Mouse (Mus musculus) hindbrain, embryonic 15.5 days (tissue): ENCODE data around the gene Lrrc8e. TPM values are rescaled to one million over a fixed set of nuclear protein-coding genes. Genes with fewer than 3 reads are reported as not detected.

ENCODE experiments used
- ATAC-seq: fragments of 200-750 bp; cut with Nextera tagmentation; 2 replicates; pipeline ENCODE4 v1.8.0; 2017; ENCODE audit warnings: low read depth, moderate number of reproducible peaks, moderate TSS enrichment; ENCODE audit not compliant: low FRiP score
- H3K27ac ChIP-seq: fragments of 300-500 bp; sonication (generic); replicated peaks from 2 replicates; pipeline ENCODE4 v1.5.1; 2015; ENCODE audit warnings: mild to moderate bottlenecking, inconsistent platforms
- H3K27me3 ChIP-seq: fragments of 300-500 bp; sonication (generic); 2 replicates; pipeline ENCODE4 v1.6.1; 2015; ENCODE audit warnings: control low read depth, inconsistent platforms
- H3K36me3 ChIP-seq: fragments of 300-500 bp; sonication (generic); 2 replicates; pipeline ENCODE4 v1.6.1; 2015; ENCODE audit warnings: control low read depth, inconsistent platforms
- H3K4me1 ChIP-seq: fragments of 300-500 bp; sonication (generic); replicated peaks from 2 replicates; pipeline ENCODE4 v1.6.1; 2015; ENCODE audit warnings: control low read depth, inconsistent platforms
- H3K4me2 ChIP-seq: fragments of 300-500 bp; sonication (generic); 2 replicates; pipeline ENCODE4 v1.6.1; 2015; ENCODE audit warnings: moderate library complexity, mild to moderate bottlenecking, inconsistent platforms
- H3K4me3 ChIP-seq: fragments of 300-500 bp; sonication (generic); 2 replicates; pipeline ENCODE4 v1.5.1; 2015; ENCODE audit warnings: mild to moderate bottlenecking, inconsistent platforms
- H3K9ac ChIP-seq: fragments of 300-500 bp; sonication (generic); 2 replicates; pipeline ENCODE4 v1.6.1; 2015; ENCODE audit warnings: inconsistent platforms
- H3K9me3 ChIP-seq: fragments of 300-500 bp; sonication (generic); 2 replicates; pipeline ENCODE4 v1.6.1; 2016; ENCODE audit warnings: control low read depth, inconsistent platforms
- WGBS: fragments of 180-500 bp; shearing (Covaris S2); methylation state at CpG from one replicate; pipeline ENCODE4 v1.1.7; 2015; 5-methylcytosine and 5-hydroxymethylcytosine counted together
- polyA plus RNA-seq: library from polyadenylated mRNA; unstranded; fragments of >200 nt; fragmentation: Nextera tagmentation; extraction: Ambion mirVana; gene quantifications from 2 replicates; pipeline ENCODE4 v1.2.1, GENCODE M21; 2015

Gene Lrrc8e
- polyA plus RNA-seq, 1 experiment from 2014 or later: 0.08 TPM

DNA sequence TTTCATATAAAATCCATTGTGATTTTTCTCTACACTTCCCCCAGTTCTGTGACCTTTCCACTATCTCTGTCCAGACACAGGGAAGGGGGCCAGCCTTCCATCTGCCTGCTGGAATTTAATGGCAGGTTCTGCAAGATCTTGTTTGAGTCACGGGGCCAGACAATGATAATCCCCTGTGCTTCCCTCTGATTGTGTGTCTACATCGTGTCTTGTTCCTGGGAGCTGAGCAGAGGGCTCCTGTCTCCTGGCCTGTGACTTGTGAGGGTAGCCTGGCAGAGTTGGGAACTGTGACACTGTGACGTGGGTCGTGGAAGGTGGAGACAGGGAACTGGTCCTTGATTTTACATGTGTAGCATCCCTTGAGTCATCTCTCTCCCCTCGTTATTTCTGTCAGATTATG lies 3.2 kb downstream of the Lrrc8e start:
- H3K4me2 ChIP-seq: no peak overlapping the region
- no peak for ATAC-seq
- H3K4me1 ChIP-seq: peaks cover 6% of the 10 kb centered on the region
- no peak overlapping the region for H3K27ac ChIP-seq
- H3K9ac ChIP-seq: no peak overlapping the region
- no peaks in the 10 kb centered on the region for H3K9me3 ChIP-seq
- H3K4me3 ChIP-seq: no peak overlapping the region
- peaks cover 21% of the 10 kb centered on the region; the same call in 1 of the 2 replicates for H3K27me3 ChIP-seq
- 75% methylated on average over 5 of the region's 5 CpGs for WGBS
- H3K36me3 ChIP-seq: no peaks in the 10 kb centered on the region

DNA sequence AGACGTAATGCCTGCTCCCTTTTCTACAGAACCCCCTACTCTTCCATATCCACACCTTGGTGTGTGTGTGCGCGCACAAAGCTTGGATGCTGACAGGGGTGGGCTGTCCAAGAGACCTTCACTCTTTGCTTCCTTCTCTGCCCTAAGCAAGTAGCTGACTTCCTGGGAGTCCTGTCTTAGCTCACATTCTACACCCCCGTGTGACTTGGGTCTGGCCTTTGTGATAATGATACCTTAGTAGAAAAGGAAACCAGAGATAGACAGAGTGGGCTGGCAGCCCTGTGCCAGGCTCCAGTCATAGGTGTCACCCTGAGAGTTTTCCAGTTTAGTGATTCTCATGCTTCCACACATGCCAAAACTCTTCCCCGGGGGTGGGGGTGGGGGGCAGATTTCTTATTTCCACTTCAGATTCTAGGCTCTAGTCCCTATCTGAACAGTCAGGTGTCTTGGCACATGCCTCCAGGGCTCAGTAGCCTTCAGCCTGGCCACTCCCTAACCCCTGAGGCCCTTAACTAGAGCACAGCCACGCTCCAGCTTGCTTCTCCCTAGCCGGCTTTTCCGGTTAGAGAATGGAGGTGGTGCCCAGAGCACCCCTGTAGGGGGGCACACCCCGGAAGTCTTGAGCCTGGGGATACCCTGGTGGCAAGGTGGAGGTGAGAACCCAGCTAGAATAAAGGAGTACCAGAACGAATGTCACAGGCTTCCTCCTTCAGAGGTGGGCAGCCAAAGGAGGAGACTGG lies 4.2 kb downstream of the Lrrc8e start:
- H3K4me2 ChIP-seq: no peak overlapping the region
- no peak overlapping the region for H3K27ac ChIP-seq
- H3K27me3 ChIP-seq: peaks cover 21% of the 10 kb centered on the region; the same call in 1 of the 2 replicates
- no peak for ATAC-seq
- no peak overlapping the region for H3K9ac ChIP-seq
- no peak overlapping the region for H3K4me3 ChIP-seq
- H3K9me3 ChIP-seq: no peaks in the 10 kb centered on the region
- H3K4me1 ChIP-seq: peaks cover 6% of the 10 kb centered on the region
- no peaks in the 10 kb centered on the region for H3K36me3 ChIP-seq
- 66% methylated on average over 10 of the region's 10 CpGs for WGBS

DNA sequence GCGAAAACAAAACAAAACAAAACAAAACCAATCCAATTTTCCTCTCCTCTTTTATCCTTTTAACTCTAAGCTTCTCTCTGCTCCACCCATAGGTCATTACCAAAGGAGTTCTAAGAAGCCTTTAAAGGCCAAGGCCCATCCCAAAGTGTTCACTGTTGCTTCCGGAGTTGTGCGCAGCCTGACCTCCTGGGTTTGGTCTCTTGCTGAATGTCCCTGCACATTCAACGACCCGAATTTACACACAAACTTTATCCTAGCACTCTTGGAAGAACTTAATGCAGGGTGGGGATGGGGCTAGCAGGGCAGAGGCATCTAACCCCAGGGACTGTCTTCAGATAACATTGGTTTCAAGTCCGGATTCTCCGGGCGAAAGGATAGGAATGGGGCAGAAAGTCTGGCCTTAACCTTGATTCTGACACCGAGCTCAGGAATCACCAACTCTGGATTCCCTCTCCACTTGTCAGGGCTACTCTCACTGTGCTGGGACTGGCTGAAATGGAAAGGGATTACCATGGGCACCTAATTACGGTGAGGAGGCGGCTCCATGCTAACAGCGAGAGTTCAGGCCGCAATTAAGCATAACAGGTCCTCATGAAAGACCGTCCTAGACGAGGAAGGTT lies 11.3 kb downstream of the Lrrc8e start:
- peak overlapping the region; percentile 94 for H3K27ac ChIP-seq
- peaks cover 12% of the 10 kb centered on the region; the same call in 1 of the 2 replicates for H3K36me3 ChIP-seq
- no peaks in the 10 kb centered on the region for H3K27me3 ChIP-seq
- WGBS: 23% methylated on average over 15 of the region's 15 CpGs
- no peaks in the 10 kb centered on the region for H3K9me3 ChIP-seq
- H3K4me3 ChIP-seq: peak overlapping the region; percentile 51
- H3K4me2 ChIP-seq: peak overlapping the region; percentile 69
- peak overlapping the region; percentile 51 for H3K9ac ChIP-seq
- H3K4me1 ChIP-seq: peaks cover 37% of the 10 kb centered on the region
- ATAC-seq: peak; percentile 0; the same call in 1 of the 2 replicates

DNA sequence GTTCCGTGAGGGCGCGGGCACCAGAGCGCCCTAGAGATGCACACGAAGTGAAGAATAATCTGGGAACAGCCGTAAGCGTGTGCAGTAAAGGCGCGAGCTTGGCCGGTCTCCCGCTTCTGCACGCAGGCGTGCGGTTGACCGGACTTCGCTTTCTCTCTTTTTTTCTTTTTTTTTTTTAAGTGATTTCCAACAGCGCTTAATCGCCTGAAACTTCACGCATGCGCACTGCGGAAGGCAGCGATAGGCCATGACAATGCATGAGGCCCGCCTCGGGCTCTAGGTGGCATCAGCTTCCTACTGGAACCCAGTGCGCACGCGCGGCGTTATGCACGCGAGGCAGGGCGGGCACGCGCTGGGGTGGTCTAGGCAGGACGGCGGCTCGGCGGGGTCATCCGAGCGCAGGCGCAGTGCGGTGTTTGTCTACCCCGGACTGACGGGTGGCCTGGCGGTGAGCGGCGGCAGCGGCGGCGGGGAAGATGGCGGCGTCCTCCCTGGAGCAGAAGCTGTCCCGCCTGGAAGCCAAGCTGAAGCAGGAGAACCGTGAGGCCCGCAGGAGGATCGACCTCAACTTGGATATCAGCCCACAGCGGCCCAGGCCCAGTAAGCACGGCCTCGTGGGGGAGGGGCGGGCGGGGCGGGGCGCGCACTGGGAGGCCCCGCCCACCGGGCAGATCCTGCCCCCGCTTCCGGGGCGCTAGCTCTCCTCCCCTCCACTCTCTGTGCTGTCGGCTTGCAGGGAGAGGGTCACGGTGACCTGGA lies 12.0 kb downstream of the Lrrc8e start, which contains the start of the genes Map2k7 and Gm49320:
TSS of gene Map2k7 (plus strand) at position 307 of the 759 bp plus-strand sequence.
TSS of gene Gm49320 (plus strand) at position 432 of the 759 bp plus-strand sequence.
- peak; percentile 96 for ATAC-seq
- WGBS: 0% methylated on average over 69 of the region's 71 CpGs

DNA sequence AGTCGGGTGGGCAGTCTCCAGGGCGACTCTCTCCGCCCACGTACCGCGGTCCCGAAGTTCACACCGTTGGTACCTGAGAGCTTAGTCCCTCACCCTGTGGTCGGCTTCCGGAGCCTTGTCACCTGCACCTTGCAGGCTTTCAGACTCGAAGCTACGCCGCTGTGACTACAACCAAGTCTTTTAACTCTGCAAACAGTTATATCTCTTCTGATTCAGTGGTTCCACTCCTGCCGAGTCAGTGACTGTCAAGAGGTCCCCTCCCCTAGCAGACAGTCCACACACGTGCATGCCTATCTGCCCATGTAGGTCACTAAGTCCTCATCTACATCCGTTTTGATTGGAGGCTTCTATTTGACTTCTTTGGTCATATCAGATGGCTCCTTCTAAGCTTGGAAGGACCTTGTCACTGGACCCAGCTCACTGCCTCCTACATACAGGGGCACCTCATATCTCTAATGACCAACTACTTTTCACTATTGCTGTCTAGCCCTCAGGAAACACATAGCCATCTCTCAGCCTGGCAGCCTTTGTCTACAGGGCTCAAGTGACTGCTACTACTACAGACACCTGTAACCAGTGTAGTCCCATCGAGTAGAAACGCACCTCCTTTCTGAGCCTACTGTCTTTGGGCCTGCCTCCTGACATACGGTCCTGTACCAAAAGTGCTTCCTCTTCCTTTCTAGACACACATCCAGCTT lies 12.7 kb downstream of the Lrrc8e start:
- Histone ChIP-seq H3K4me2 (peak overlapping the region; percentile 69), H3K36me3 (peaks cover 24% of the 10 kb centered on the region), H3K9me3 (no peaks in the 10 kb centered on the region), H3K9ac (peak overlapping the region; percentile 55), H3K27ac (peak overlapping the region; percentile 89), H3K4me1 (peaks cover 37% of the 10 kb centered on the region), H3K4me3 (peak overlapping the region; percentile 51), H3K27me3 (no peaks in the 10 kb centered on the region)
- WGBS: 13% methylated on average over 19 of the region's 19 CpGs
- ATAC-seq: peak; percentile 23

More for the DNA sequence above, 12.0 kb downstream of the Lrrc8e start, which contains the start of the genes Map2k7 and Gm49320:
- Histone ChIP-seq H3K27me3 (no peaks in the 10 kb centered on the region), H3K36me3 (peaks cover 17% of the 10 kb centered on the region), H3K4me1 (peaks cover 37% of the 10 kb centered on the region), H3K9ac (peak within 1 kb of the TSS; percentile 55), H3K9me3 (no peaks in the 10 kb centered on the region), H3K4me3 (peak within 1 kb of the TSS; percentile 51), H3K4me2 (peak within 1 kb of the TSS; percentile 69), H3K27ac (peak within 1 kb of the TSS; percentile 94)

DNA sequence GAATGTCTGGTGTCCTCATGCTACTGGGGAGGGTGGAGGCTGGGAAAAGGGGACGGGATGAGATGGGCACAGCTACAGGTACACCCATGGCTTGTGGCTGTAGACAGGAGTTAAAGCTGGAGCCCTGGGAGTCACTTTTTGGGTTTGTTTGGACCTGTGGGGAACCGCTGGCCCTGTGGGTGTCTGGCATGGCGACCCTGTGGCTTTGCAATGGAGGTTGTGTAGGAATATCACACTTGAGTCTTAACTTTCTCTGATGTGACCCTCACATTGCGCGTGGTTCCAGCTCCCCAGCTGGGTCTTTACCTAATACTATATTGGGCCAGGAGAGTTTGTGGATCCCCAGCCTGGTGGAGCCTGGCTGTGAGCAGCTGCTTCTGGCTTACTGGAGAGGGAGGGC lies 18.4 kb downstream of the Lrrc8e start:
- Histone ChIP-seq H3K9ac (no peak overlapping the region), H3K27ac (no peak overlapping the region), H3K27me3 (no peaks in the 10 kb centered on the region), H3K4me3 (no peak overlapping the region), H3K9me3 (no peaks in the 10 kb centered on the region), H3K4me2 (no peak overlapping the region), H3K36me3 (peaks cover 61% of the 10 kb centered on the region), H3K4me1 (peaks cover 19% of the 10 kb centered on the region)
- 96% methylated on average over 5 of the region's 5 CpGs for WGBS
- no peak for ATAC-seq

DNA sequence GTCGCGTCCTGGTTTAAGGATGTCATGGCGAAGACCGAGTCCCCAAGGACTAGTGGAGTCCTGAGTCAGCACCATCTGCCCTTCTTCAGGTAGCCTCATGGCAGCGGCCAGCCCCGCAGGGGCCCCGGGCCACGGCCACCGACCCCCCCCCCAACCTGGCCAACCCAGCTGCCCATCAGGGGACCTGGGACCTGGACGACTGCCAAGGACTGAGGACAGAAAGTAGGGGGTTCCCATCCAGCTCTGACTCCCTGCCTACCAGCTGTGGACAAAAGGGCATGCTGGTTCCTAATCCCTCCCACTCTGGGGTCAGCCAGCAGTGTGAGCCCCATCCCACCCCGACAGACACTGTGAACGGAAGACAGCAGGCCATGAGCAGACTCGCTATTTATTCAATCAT lies 19.1 kb downstream of the Lrrc8e start:
- Histone ChIP-seq H3K4me3 (no peak overlapping the region), H3K36me3 (peaks cover 61% of the 10 kb centered on the region), H3K9me3 (no peaks in the 10 kb centered on the region), H3K27me3 (no peaks in the 10 kb centered on the region), H3K9ac (no peak overlapping the region), H3K27ac (no peak overlapping the region), H3K4me1 (peaks cover 15% of the 10 kb centered on the region), H3K4me2 (no peak overlapping the region)
- 83% methylated on average over 13 of the region's 13 CpGs for WGBS
- ATAC-seq: no peak

DNA sequence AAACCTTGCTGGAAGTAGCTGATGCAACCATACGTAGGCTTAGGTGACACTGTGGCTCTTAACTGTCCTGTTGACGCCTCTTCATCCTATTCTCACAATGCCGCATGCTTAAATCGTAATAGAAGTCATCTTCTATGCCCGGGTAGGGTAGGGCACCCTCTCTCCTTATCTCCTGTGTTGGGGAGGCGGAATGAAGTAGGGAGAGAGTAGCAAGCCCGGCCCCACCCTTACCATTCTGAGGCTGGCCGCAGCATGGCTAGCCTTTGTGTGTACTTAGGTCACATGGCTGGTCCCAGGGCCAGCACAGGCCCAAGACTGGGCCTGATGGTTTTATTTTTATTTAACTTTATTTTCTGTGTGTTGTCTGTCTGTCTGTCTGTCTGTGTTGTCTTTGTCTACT lies 20.6 kb downstream of the Lrrc8e start:
- Histone ChIP-seq H3K36me3 (peaks cover 51% of the 10 kb centered on the region), H3K27ac (no peak overlapping the region), H3K4me1 (peaks cover 4% of the 10 kb centered on the region), H3K27me3 (no peaks in the 10 kb centered on the region), H3K9me3 (no peaks in the 10 kb centered on the region), H3K4me3 (no peak overlapping the region), H3K9ac (no peak overlapping the region), H3K4me2 (no peak overlapping the region)
- WGBS: 92% methylated on average over 8 of the region's 8 CpGs
- ATAC-seq: no peak

DNA sequence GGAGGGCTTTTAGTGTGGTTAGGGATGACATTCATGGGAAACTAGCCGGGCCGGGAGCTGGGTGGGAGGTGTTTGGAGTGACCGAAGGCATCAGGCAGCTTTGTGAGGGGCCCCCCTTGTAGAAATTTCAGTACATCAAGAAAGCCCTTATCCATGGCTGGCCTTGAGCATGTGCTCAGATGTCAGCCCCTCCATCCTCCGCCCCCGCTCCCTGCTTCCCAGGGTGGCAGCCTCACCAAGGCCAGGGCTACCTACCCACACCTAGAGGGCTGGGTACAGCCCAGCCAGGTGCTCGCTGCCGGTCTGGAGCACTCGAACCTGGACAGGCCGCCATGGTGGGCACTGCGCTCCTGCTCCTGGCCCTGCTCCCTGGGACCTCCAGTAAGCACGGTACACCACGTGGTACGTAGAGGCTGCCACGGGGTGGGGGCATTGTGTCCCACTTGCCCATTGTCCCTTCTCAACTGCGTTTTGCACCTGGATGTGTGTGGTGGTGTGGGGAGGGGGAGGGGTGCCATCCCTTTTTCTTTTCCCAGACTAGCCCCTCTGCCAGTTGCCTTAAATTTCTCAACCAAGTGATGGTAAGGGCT lies 21.4 kb downstream of the Lrrc8e start, which contains the start of gene Tgfbr3l:
TSS of gene Tgfbr3l (plus strand) at position 264 of the 590 bp plus-strand sequence.
- ATAC-seq: no peak
- Histone ChIP-seq H3K27me3 (no peaks in the 10 kb centered on the region), H3K9ac (no peak within 1 kb of the TSS), H3K9me3 (no peaks in the 10 kb centered on the region), H3K27ac (no peak within 1 kb of the TSS), H3K4me2 (no peak within 1 kb of the TSS), H3K36me3 (peaks cover 48% of the 10 kb centered on the region), H3K4me1 (peaks cover 7% of the 10 kb centered on the region), H3K4me3 (no peak within 1 kb of the TSS)
- WGBS: 80% methylated on average over 15 of the region's 15 CpGs

DNA sequence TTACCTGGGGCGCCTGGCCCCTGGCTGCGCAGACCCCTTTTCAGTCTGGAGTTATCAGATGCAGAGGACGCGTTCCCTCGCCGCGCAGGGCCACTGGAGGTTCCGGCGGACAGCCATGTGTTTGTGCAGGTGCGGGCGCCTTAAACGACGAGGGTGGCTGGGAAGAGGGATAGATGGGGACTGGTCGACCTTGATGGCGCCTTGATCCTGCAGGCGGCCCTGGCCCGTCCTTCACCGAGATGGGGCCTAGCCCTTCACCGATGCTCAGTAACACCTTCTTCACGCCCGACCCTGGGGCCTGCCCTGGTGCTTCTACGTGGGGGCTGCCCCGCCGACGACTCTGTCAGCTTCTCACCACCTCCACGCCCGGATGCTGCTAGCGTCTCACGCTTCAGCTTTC lies 22.6 kb downstream of the Lrrc8e start:
- Histone ChIP-seq H3K9ac (no peak overlapping the region), H3K36me3 (peaks cover 38% of the 10 kb centered on the region), H3K27ac (no peak overlapping the region), H3K27me3 (no peaks in the 10 kb centered on the region), H3K4me1 (peaks cover 14% of the 10 kb centered on the region), H3K4me2 (no peak overlapping the region), H3K4me3 (no peak overlapping the region), H3K9me3 (no peaks in the 10 kb centered on the region)
- 20% methylated on average over 29 of the region's 29 CpGs for WGBS
- ATAC-seq: no peak

DNA sequence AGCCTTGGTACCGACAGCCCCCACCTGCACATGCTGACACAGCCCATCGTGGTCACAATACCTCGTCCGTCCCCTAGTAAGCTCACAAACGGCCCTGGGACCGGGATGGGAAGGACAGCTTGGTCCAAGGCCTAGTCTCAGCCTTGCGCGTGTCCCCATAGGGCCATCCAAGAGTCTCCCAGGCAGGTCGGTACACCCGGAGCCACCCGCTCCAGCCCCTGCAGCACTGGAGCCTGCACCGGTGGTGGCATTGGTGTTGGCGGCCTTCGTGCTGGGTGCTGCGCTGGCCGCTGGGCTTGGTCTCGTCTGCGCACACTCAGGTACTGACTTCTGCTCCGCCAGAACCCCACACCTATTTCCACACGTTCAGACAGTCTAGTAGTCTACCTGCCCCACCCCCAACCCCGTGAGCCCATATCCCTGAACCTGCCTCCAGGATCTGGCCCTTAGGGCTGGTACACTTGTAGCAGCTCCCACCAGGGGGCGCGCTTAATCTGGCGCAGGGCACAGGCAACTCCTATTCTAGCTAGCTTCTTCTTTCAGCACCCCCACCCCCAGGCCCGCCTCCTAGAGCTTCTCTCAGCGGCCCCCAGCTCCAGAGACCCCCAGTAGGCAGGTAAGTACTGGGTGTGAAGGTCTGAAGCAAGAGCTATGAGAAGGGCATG lies 23.8 kb downstream of the Lrrc8e start:
- Histone ChIP-seq H3K4me2 (no peak overlapping the region), H3K4me3 (no peak overlapping the region), H3K9me3 (no peaks in the 10 kb centered on the region), H3K9ac (no peak overlapping the region), H3K27me3 (no peaks in the 10 kb centered on the region), H3K36me3 (peaks cover 37% of the 10 kb centered on the region), H3K4me1 (peaks cover 23% of the 10 kb centered on the region), H3K27ac (no peak overlapping the region)
- 32% methylated on average over 26 of the region's 26 CpGs for WGBS
- ATAC-seq: no peak
